In the genomic region with DNA sequence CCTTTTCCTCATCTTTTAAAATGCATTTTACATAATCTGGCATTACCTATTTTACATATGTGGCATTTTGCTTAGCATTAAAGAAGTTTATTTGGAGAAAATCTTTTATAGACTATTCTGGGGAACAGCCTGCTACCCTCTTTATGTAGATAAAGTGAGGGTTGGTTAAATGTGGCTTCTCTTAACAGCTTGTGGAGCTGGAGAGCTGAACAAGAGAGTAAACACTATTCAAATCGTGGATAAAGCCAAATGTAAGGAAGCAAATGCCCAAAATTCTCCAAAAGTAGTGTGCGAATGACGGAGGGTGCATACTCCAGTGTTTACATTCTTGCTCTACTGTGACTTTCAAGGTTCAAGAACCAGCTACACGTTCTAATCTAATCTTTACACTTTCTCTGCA, we compare ENCODE assay signal across 24 mouse cellular contexts.
"Had no signal": no experiment of that assay in that cellular context is flagged by ENCODE, and none has a peak within 500 bp of the region (broad histone marks: within the 10 kb centered on the region; RNA-seq: fewer than 3 reads in every experiment).

No protein-coding gene starts in this region.

- H3K4me3 ChIP-seq: heart, adult 2 months; hindbrain, embryonic 10.5 days; hindbrain, embryonic 12.5 days; intestine, embryonic 15.5 days; limb, embryonic 10.5 days; limb, embryonic 12.5 days; liver, embryonic 13.5 days; liver, embryonic 15.5 days had no signal

- ATAC-seq: hindbrain, embryonic 16.5 days; inflammation-experienced regulatory T-cells, adult 6 months; intestine, embryonic 15.5 days; intestine, postnatal 0 days had no signal

- H3K27ac ChIP-seq: heart, adult 2 months; hindbrain, embryonic 10.5 days; hindbrain, embryonic 12.5 days; hindbrain, embryonic 14.5 days; intestine, embryonic 15.5 days; limb, embryonic 10.5 days; limb, embryonic 12.5 days; liver, embryonic 13.5 days; liver, embryonic 15.5 days had no signal

- DNase-seq: gastrocnemius, postnatal 14 days; gastrocnemius, postnatal 36 days; heart, adult 11 months; heart, adult 2 months; heart, postnatal 10 days; heart, postnatal 4 days; kidney, adult 18-20 months; kidney, adult 8-10 months; kidney, postnatal 10 days; kidney, postnatal 25 days; kidney, postnatal 4 days; layer of hippocampus, adult 9-11 months; liver; liver, embryonic 13.5 days had no signal
